Mouse (Mus musculus) intestine, embryonic 16.5 days (tissue): ENCODE measurements around the gene Gm20388. TPM values are rescaled to one million over a fixed set of nuclear protein-coding genes. Genes with fewer than 3 reads are reported as not detected.
"Not testable (repeated sequence)": the region's sequence is repeated elsewhere in the genome, so short reads cannot be mapped to it uniquely, and the experiment has no call there.

Source experiments
- ATAC-seq: fragments of 200-750 bp; cut with Nextera tagmentation; 2 replicates; pipeline ENCODE4 v1.8.0; 2017; ENCODE audit warnings: moderate TSS enrichment, moderate library complexity
- H3K27ac ChIP-seq: fragments of 300-500 bp; sonication (generic); 2 replicates; pipeline ENCODE4 v1.5.1; 2014; ENCODE audit warnings: mild to moderate bottlenecking, low read length
- H3K27me3 ChIP-seq: fragments of 300-500 bp; sonication (generic); replicated peaks from 2 replicates; pipeline ENCODE4 v1.6.1; 2014; ENCODE audit warnings: low read length, control low read depth, mixed read lengths; ENCODE audit not compliant: control insufficient read depth, insufficient read depth
- H3K36me3 ChIP-seq: fragments of 300-500 bp; sonication (generic); 2 replicates; pipeline ENCODE4 v1.6.1; 2014; ENCODE audit warnings: low read length, control low read depth; ENCODE audit not compliant: control insufficient read depth, insufficient read depth
- H3K4me1 ChIP-seq: fragments of 300-500 bp; sonication (generic); 2 replicates; pipeline ENCODE4 v1.6.1; 2014; ENCODE audit warnings: low read length, control low read depth, mixed read lengths; ENCODE audit not compliant: control insufficient read depth, insufficient read depth
- H3K4me2 ChIP-seq: fragments of 300-500 bp; sonication (generic); 2 replicates; pipeline ENCODE4 v1.6.1; 2014; ENCODE audit warnings: low read depth, low read length, control low read depth
- H3K4me3 ChIP-seq: fragments of 300-500 bp; sonication (generic); 2 replicates; pipeline ENCODE4 v1.5.1; 2014; ENCODE audit warnings: mild to moderate bottlenecking, low read length
- H3K9ac ChIP-seq: fragments of 300-500 bp; sonication (generic); 2 replicates; pipeline ENCODE4 v1.6.1; 2014; ENCODE audit warnings: low read depth, low read length
- H3K9me3 ChIP-seq: fragments of 300-500 bp; sonication (generic); 2 replicates; pipeline ENCODE4 v1.6.1; 2016; ENCODE audit warnings: low read length, control low read depth; ENCODE audit not compliant: control insufficient read depth
- WGBS: fragments of 180-500 bp; shearing (Covaris S2); extraction: QIAGEN DNeasy Blood & Tissue Kit; methylation state at CpG from one replicate; pipeline ENCODE4 v1.1.7; 2014; 5-methylcytosine and 5-hydroxymethylcytosine counted together
- polyA plus RNA-seq: library from polyadenylated mRNA; unstranded; fragments of >200 nt; fragmentation: Nextera tagmentation; extraction: Ambion mirVana; gene quantifications from 2 replicates; pipeline ENCODE4 v1.2.1, GENCODE M21; 2015

Gene Gm20388
- polyA plus RNA-seq, 1 experiment from 2014 or later, result 5.8 TPM

GRCm38 (mm10) chr8:123257593-123257992 is 3347.0 kb downstream of the Gm20388 start:
- H3K27ac ChIP-seq, H3K4me2 ChIP-seq, H3K27me3 ChIP-seq, H3K9me3 ChIP-seq, ATAC-seq, H3K9ac ChIP-seq, H3K4me3 ChIP-seq: not testable (repeated sequence)
- WGBS, result 90% methylated on average over 8 of the region's 8 CpGs
- Histone ChIP-seq H3K4me1 (peaks cover 18% of the 10 kb centered on the region), H3K36me3 (peaks cover 15% of the 10 kb centered on the region)

GRCm38 (mm10) chr8:123267926-123268656 is 3357.4 kb downstream of the Gm20388 start:
- Histone ChIP-seq H3K27ac (no peak overlapping the region), H3K4me2 (no peak overlapping the region), H3K36me3 (peaks cover 19% of the 10 kb centered on the region), H3K4me1 (no peaks in the 10 kb centered on the region), H3K4me3 (no peak overlapping the region), H3K9ac (no peak overlapping the region), H3K27me3 (no peaks in the 10 kb centered on the region), H3K9me3 (no peaks in the 10 kb centered on the region)
- ATAC-seq, result no peak
- whole genome bisulfite sequencing, result 68% methylated on average over 14 of the region's 14 CpGs

- Histone ChIP-seq H3K27me3 (no peaks in the 10 kb centered on the region), H3K9me3 (no peaks in the 10 kb centered on the region), H3K9ac (no peak overlapping the region), H3K36me3 (peaks cover 11% of the 10 kb centered on the region), H3K4me1 (no peaks in the 10 kb centered on the region), H3K4me2 (no peak overlapping the region), H3K27ac (no peak overlapping the region), H3K4me3 (no peak overlapping the region)
- peak; percentile 55; the same call in 1 of the 2 replicates for ATAC-seq
- 83% methylated on average over 10 of the region's 10 CpGs for WGBS
Measured at GRCm38 (mm10) chr8:123271147-123271546, 3360.5 kb downstream of the Gm20388 start.

- ATAC-seq, result peak; percentile 59; the same call in 1 of the 2 replicates
- 59% methylated on average over 4 of the region's 4 CpGs for WGBS
- Histone ChIP-seq H3K9ac (0 out of 2 replicates have a peak overlapping the region, but pooled peaks have one; percentile 25), H3K36me3 (peaks cover 11% of the 10 kb centered on the region), H3K27ac (no peak overlapping the region), H3K4me1 (no peaks in the 10 kb centered on the region), H3K27me3 (no peaks in the 10 kb centered on the region), H3K4me3 (no peak overlapping the region), H3K9me3 (no peaks in the 10 kb centered on the region), H3K4me2 (no peak overlapping the region)
Measured at GRCm38 (mm10) chr8:123271901-123272300, 3361.3 kb downstream of the Gm20388 start.

GRCm38 (mm10) chr8:123274447-123274846 is 3363.8 kb downstream of the Gm20388 start:
- Histone ChIP-seq H3K27ac (no peak overlapping the region), H3K9me3 (no peaks in the 10 kb centered on the region), H3K4me1 (no peaks in the 10 kb centered on the region), H3K27me3 (no peaks in the 10 kb centered on the region), H3K4me2 (no peak overlapping the region), H3K36me3 (no peaks in the 10 kb centered on the region), H3K9ac (no peak overlapping the region), H3K4me3 (no peak overlapping the region)
- no peak for ATAC-seq
- WGBS, result 92% methylated on average over 5 of the region's 5 CpGs

GRCm38 (mm10) chr8:123275096-123275495 is 3364.5 kb downstream of the Gm20388 start:
- no peak for ATAC-seq
- Histone ChIP-seq H3K9ac (no peak overlapping the region), H3K27me3 (no peaks in the 10 kb centered on the region), H3K4me2 (no peak overlapping the region), H3K36me3 (no peaks in the 10 kb centered on the region), H3K4me1 (no peaks in the 10 kb centered on the region), H3K27ac (no peak overlapping the region), H3K4me3 (no peak overlapping the region), H3K9me3 (no peaks in the 10 kb centered on the region)
- 95% methylated on average over 12 of the region's 12 CpGs for WGBS

- H3K4me3 ChIP-seq, result no peak overlapping the region
- H3K36me3 ChIP-seq, result no peaks in the 10 kb centered on the region
- H3K27me3 ChIP-seq, result no peaks in the 10 kb centered on the region
- no peaks in the 10 kb centered on the region for H3K9me3 ChIP-seq
- no peak overlapping the region for H3K9ac ChIP-seq
- ATAC-seq, result no peak
- H3K4me2 ChIP-seq, result no peak overlapping the region
- WGBS, result 61% methylated on average over 7 of the region's 7 CpGs
- H3K27ac ChIP-seq, result no peak overlapping the region
- no peaks in the 10 kb centered on the region for H3K4me1 ChIP-seq
Measured at GRCm38 (mm10) chr8:123278445-123278844, 3367.8 kb downstream of the Gm20388 start.

- Histone ChIP-seq H3K27ac (no peak overlapping the region), H3K4me3 (no peak overlapping the region), H3K36me3 (no peaks in the 10 kb centered on the region), H3K9ac (no peak overlapping the region), H3K4me2 (no peak overlapping the region), H3K4me1 (no peaks in the 10 kb centered on the region), H3K27me3 (no peaks in the 10 kb centered on the region), H3K9me3 (no peaks in the 10 kb centered on the region)
- 93% methylated on average over 4 of the region's 4 CpGs for WGBS
- ATAC-seq, result no peak
Measured at GRCm38 (mm10) chr8:123279828-123280227, 3369.2 kb downstream of the Gm20388 start.

GRCm38 (mm10) chr8:123280302-123281094 is 3369.9 kb downstream of the Gm20388 start:
- H3K27ac ChIP-seq, result no peak overlapping the region
- H3K4me1 ChIP-seq, result no peaks in the 10 kb centered on the region
- no peaks in the 10 kb centered on the region for H3K27me3 ChIP-seq
- no peak overlapping the region for H3K4me3 ChIP-seq
- no peak for ATAC-seq
- H3K4me2 ChIP-seq, result no peak overlapping the region
- no peak overlapping the region for H3K9ac ChIP-seq
- H3K36me3 ChIP-seq, result no peaks in the 10 kb centered on the region
- WGBS, result 88% methylated on average over 13 of the region's 13 CpGs
- no peaks in the 10 kb centered on the region for H3K9me3 ChIP-seq
